Comparison of ENCODE assay signal across 8 mouse cellular contexts in genomic region chrX:158043057-158043843, GRCm38 (mm10). TPM values are rescaled to one million over a fixed set of nuclear protein-coding genes. Genes with fewer than 3 reads are reported as not detected.
DNase-seq lines count a peak whose midpoint lies in the region; ATAC-seq lines count a peak whose summit lies in the region.

Gene Cnksr2, minus strand, starts transcription at chrX:158043294.

- peak; percentile 30 for DNase-seq in layer of hippocampus, adult 11-12 months (ENCODE audit: low spot score)
- DNase-seq in layer of hippocampus, adult 9-10 months (ENCODE audit: low spot score) = no peak
- DNase-seq in cerebellum, adult 8-10 months = peak; percentile 65
- DNase-seq in liver = peak; percentile 6

- WGBS in kidney, embryonic 15.5 days = 20% methylated on average over 66 of the region's 99 CpGs
- 14% methylated on average over 69 of the region's 99 CpGs for WGBS in neural tube, embryonic 13.5 days

- H3K9me3 ChIP-seq in kidney, embryonic 15.5 days (replicated peaks) = no peaks in the 10 kb centered on the region
- no peaks in the 10 kb centered on the region for H3K9me3 ChIP-seq in neural tube, embryonic 13.5 days

- peak within 1 kb of the TSS; percentile 58 for H3K4me3 ChIP-seq in kidney, embryonic 15.5 days (replicated peaks)
- H3K4me3 ChIP-seq in neural tube, embryonic 13.5 days = peak within 1 kb of the TSS; percentile 63

- H3K4me1 ChIP-seq in kidney, embryonic 15.5 days = 0 out of 2 replicates have a peak, but pooled peaks cover 2% of the 10 kb centered on the region
- peaks cover 3% of the 10 kb centered on the region for H3K4me1 ChIP-seq in neural tube, embryonic 13.5 days (replicated peaks)

- H3K9ac ChIP-seq in kidney, embryonic 15.5 days = peak within 1 kb of the TSS; percentile 38; the same call in 1 of the 2 replicates
- peak within 1 kb of the TSS; percentile 86 for H3K9ac ChIP-seq in neural tube, embryonic 13.5 days

- peak; percentile 72 for ATAC-seq in frontal cortex, adult (ENCODE audit: low TSS enrichment)
- peak; percentile 89 for ATAC-seq in kidney, embryonic 15.5 days (replicated peaks; ENCODE audit: low FRiP score)
- peak; percentile 83 for ATAC-seq in neural tube, embryonic 13.5 days (ENCODE audit: low read depth)
- no peak for ATAC-seq in inflammation-experienced regulatory T-cells, adult 6 months

- no peak within 1 kb of the TSS for H3K27ac ChIP-seq in kidney, embryonic 15.5 days
- peak within 1 kb of the TSS; percentile 81 for H3K27ac ChIP-seq in neural tube, embryonic 13.5 days (replicated peaks)

- peak within 1 kb of the TSS; percentile 75 for H3K4me2 ChIP-seq in kidney, embryonic 15.5 days
- peak within 1 kb of the TSS; percentile 60 for H3K4me2 ChIP-seq in neural tube, embryonic 13.5 days

- H3K27me3 ChIP-seq in kidney, embryonic 15.5 days = peaks cover 21% of the 10 kb centered on the region
- H3K27me3 ChIP-seq in neural tube, embryonic 13.5 days = no peaks in the 10 kb centered on the region

- H3K36me3 ChIP-seq in kidney, embryonic 15.5 days = no peaks in the 10 kb centered on the region
- no peaks in the 10 kb centered on the region for H3K36me3 ChIP-seq in neural tube, embryonic 13.5 days

RNA-seq across cellular contexts. Expression of gene Cnksr2, which starts in this region (rescaled TPM):
- polyA plus RNA-seq in kidney, embryonic 15.5 days (2015; fragmentation: Nextera tagmentation; extraction: Ambion mirVana) = 1.3 and 1.7 TPM in 2 replicates
- polyA plus RNA-seq in neural tube, embryonic 13.5 days (2015; fragmentation: Nextera tagmentation; extraction: Ambion mirVana) = 6.9 and 8.1 TPM in 2 replicates
- not detected for polyA plus RNA-seq in inflammation-experienced regulatory T-cells, adult 6 months (2017; shearing (Covaris generic))
